Mouse (Mus musculus) kidney, adult 2 months (tissue): ENCODE data around the gene Acvr1c.

Source experiments
- CTCF ChIP-seq: fragments of 200-500 bp; conservative IDR thresholded peaks from 2 replicates; pipeline ENCODE4 v1.5.1; 2011; ENCODE audit warnings: low read depth, mild to moderate bottlenecking, control low read depth, low read length, moderate library complexity, mixed read lengths; ENCODE audit not compliant: insufficient read depth, insufficient read length
- POLR2A ChIP-seq: fragments of 200-500 bp; IDR thresholded peaks from one replicate; pipeline ENCODE4 v1.6.1; 2011; ENCODE audit warnings: low read depth, low read length, control low read depth

DNA sequence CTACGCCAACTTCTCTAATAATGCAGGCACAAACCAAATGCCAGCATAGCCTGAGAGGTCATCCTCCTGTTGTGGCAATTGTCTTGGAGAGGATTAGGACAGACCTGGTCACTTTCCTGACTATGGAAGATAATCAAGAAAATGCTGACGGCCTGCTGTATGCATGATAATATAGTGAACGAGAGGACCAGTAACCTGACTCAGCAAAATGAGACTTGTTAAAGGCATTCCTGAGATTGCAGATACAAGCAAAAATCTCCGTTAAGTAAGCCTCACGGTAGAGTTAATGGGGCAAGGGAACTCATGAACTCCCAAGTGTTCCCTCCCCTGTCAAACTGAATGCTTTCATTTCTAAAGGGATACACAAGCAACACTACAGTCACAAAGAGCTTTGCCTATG, 28.1 kb downstream of the Acvr1c start:
- TF ChIP-seq CTCF: no peak
- TF ChIP-seq POLR2A: no peak
